Mouse (Mus musculus): ENCODE measurements at regions not wholly inside any gene's neighbourhood (a gene's known extent, or its start where the extent isn't known, plus 50 kb on each side); places are given as distances from the start of the nearest gene placed in this dataset.
"Not testable (repeated sequence)": the region's sequence is repeated elsewhere in the genome, so short reads cannot be mapped to it uniquely, and the experiment has no call there.

DNA sequence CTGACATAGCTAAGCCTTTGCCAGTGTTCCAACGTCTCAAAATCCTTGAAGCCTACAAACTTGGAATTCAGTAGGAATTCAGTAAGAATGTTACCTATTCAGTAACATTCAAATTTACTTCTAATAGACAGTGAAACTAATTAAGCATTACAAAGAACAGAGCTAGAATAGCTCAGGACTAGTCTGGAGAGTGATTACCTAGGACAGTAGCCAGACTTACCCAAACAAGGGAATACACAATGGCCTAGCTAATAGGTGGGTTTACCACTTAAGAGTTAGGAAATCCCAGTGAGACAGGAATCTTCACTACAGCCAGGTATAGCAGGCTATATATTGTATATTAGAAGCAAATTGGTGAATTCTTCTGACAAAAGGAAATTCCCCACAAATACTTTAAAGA is 182.4 kb downstream of the Rab10 start:
- H3K4me3 ChIP-seq (ENCODE audit: low read depth, low read length); H3K9me3 ChIP-seq (ENCODE audit: low read length); H3K4me1 ChIP-seq (ENCODE audit: insufficient read depth, low read depth, low read length); H3K27ac ChIP-seq (ENCODE audit: low read length); H3K36me3 ChIP-seq (ENCODE audit: insufficient read depth, low read length); H3K4me2 ChIP-seq (replicated peaks; ENCODE audit: low read depth, low read length); DNase-seq (ENCODE audit: low spot score); ATAC-seq; H3K27me3 ChIP-seq (replicated peaks; ENCODE audit: insufficient read depth, low read length); H3K9ac ChIP-seq (replicated peaks; ENCODE audit: low read depth): not testable (repeated sequence)
- WGBS = 63% methylated on average over 1 of the region's 1 CpGs

DNA sequence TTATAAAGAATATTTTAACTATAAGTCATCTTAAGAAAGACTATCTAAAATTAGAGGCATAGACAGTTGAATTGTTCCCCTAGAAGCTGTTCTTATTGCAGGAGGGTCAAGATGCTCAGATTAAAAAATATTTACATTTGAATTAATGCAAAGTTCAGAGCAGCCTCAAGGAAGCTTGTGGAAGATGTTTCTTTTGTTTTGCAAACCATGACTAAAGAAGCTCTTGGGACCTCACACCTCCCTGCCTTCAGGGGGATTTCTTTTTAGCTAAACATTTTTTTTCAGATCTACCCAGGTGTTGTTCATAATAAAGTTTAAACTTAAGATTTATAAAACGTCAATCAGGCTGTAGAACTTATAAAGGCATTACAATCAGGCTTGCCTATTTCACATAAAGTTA is 185.7 kb downstream of the Rab10 start:
- TF ChIP-seq CTCF (IDR thresholded peaks at IDR 0.05) (no peak), EP300 (IDR thresholded peaks at IDR 0.05) (no peak)
- H3K4me2 ChIP-seq (replicated peaks; ENCODE audit: low read depth, low read length) = no peak overlapping the region
- no peaks in the 10 kb centered on the region for H3K9me3 ChIP-seq (ENCODE audit: low read length)
- 36% methylated on average over 1 of the region's 1 CpGs for WGBS
- no peaks in the 10 kb centered on the region for H3K4me1 ChIP-seq (ENCODE audit: insufficient read depth, low read depth, low read length)
- H3K4me3 ChIP-seq (ENCODE audit: low read depth, low read length) = no peak overlapping the region
- DNase-seq (ENCODE audit: low spot score) (no peak), ATAC-seq (no peak)
- H3K27me3 ChIP-seq (replicated peaks; ENCODE audit: insufficient read depth, low read length) = no peaks in the 10 kb centered on the region
- H3K9ac ChIP-seq (replicated peaks; ENCODE audit: low read depth) = no peak overlapping the region
- no peaks in the 10 kb centered on the region for H3K36me3 ChIP-seq (ENCODE audit: insufficient read depth, low read length)
- H3K27ac ChIP-seq (ENCODE audit: low read length) = no peak overlapping the region

GRCm38 (mm10) chr12:3110589-3110988 is 199.2 kb downstream of the Rab10 start:
- not testable (repeated sequence) for H3K36me3 ChIP-seq (ENCODE audit: insufficient read depth, low read length); H3K4me3 ChIP-seq (ENCODE audit: low read depth, low read length); H3K27me3 ChIP-seq (replicated peaks; ENCODE audit: insufficient read depth, low read length); ATAC-seq; H3K4me1 ChIP-seq (ENCODE audit: insufficient read depth, low read depth, low read length); H3K9ac ChIP-seq (replicated peaks; ENCODE audit: low read depth); DNase-seq (ENCODE audit: low spot score); H3K27ac ChIP-seq (ENCODE audit: low read length); H3K4me2 ChIP-seq (replicated peaks; ENCODE audit: low read depth, low read length); H3K9me3 ChIP-seq (ENCODE audit: low read length)
- WGBS = 73% methylated on average over 11 of the region's 11 CpGs

GRCm38 (mm10) chr12:3109671-3110070 is 200.1 kb downstream of the Rab10 start:
- not testable (repeated sequence) for H3K27ac ChIP-seq (ENCODE audit: low read length); ATAC-seq; H3K36me3 ChIP-seq (ENCODE audit: insufficient read depth, low read length); H3K9ac ChIP-seq (replicated peaks; ENCODE audit: low read depth); H3K27me3 ChIP-seq (replicated peaks; ENCODE audit: insufficient read depth, low read length); H3K4me2 ChIP-seq (replicated peaks; ENCODE audit: low read depth, low read length); H3K4me1 ChIP-seq (ENCODE audit: insufficient read depth, low read depth, low read length); H3K9me3 ChIP-seq (ENCODE audit: low read length); DNase-seq (ENCODE audit: low spot score); H3K4me3 ChIP-seq (ENCODE audit: low read depth, low read length)
- 71% methylated on average over 5 of the region's 5 CpGs for WGBS

GRCm38 (mm10) chr12:3101963-3102362 is 207.8 kb downstream of the Rab10 start:
- H3K27me3 ChIP-seq (replicated peaks; ENCODE audit: insufficient read depth, low read length); H3K27ac ChIP-seq (ENCODE audit: low read length); H3K9ac ChIP-seq (replicated peaks; ENCODE audit: low read depth); H3K36me3 ChIP-seq (ENCODE audit: insufficient read depth, low read length); H3K9me3 ChIP-seq (ENCODE audit: low read length); DNase-seq (ENCODE audit: low spot score); ATAC-seq; H3K4me3 ChIP-seq (ENCODE audit: low read depth, low read length); H3K4me1 ChIP-seq (ENCODE audit: insufficient read depth, low read depth, low read length); H3K4me2 ChIP-seq (replicated peaks; ENCODE audit: low read depth, low read length): not testable (repeated sequence)
- 63% methylated on average over 5 of the region's 5 CpGs for WGBS

DNA sequence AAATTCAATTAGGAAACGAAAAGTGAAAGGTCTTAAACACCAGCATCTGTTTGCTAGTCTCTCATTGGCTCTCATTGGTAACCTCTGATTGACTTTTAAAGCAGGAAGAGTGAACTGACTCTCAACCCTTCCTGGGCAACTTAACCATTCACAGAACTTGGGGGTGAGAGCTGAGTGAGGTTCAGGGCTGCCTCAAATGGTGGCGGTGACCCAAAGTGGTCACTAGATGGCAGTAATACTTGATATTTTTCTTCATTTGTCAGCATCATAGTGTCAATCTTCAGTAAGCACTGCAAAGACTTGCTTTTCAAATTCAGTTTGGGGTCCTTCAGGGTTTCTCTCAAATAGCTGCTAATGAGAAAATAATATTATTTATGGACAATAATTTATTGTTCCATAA is 211.6 kb downstream of the Rab10 start:
- WGBS = 19% methylated on average over 2 of the region's 2 CpGs
- H3K9me3 ChIP-seq (ENCODE audit: low read length); H3K27me3 ChIP-seq (replicated peaks; ENCODE audit: insufficient read depth, low read length); H3K36me3 ChIP-seq (ENCODE audit: insufficient read depth, low read length); ATAC-seq; H3K27ac ChIP-seq (ENCODE audit: low read length); H3K4me3 ChIP-seq (ENCODE audit: low read depth, low read length); H3K9ac ChIP-seq (replicated peaks; ENCODE audit: low read depth); H3K4me2 ChIP-seq (replicated peaks; ENCODE audit: low read depth, low read length); H3K4me1 ChIP-seq (ENCODE audit: insufficient read depth, low read depth, low read length): not testable (repeated sequence)
- peak; percentile 4 for DNase-seq (ENCODE audit: low spot score)
- peak; percentile 42 for TF ChIP-seq CTCF (IDR thresholded peaks at IDR 0.05)

DNA sequence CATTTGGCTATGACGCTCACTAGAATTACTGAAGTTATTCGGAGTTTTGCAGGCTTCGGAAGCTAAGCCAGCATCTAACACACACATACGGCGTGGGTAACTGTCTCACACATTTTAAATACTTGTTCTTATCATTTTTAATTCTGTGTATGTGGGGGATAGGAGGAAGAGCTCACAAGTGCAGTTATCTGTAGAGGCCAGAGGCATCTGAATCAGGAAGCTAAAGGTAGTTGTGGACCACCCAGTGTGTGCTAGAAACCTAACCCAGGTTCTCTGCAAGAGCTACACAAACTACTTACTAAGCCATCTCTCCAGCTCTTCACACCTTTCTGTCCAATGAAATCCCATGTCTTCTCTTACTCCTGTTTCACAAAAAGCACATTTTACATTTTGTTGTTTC is 215.3 kb downstream of the Rab10 start:
- no peaks in the 10 kb centered on the region for H3K9me3 ChIP-seq (ENCODE audit: low read length)
- WGBS = 89% methylated on average over 5 of the region's 5 CpGs
- no peak overlapping the region for H3K4me3 ChIP-seq (ENCODE audit: low read depth, low read length)

GRCm38 (mm10) chr12:3092974-3093373 is 216.8 kb downstream of the Rab10 start:
- not testable (repeated sequence) for ATAC-seq; H3K4me3 ChIP-seq (ENCODE audit: low read depth, low read length); H3K4me2 ChIP-seq (replicated peaks; ENCODE audit: low read depth, low read length); H3K9me3 ChIP-seq (ENCODE audit: low read length); H3K36me3 ChIP-seq (ENCODE audit: insufficient read depth, low read length); H3K9ac ChIP-seq (replicated peaks; ENCODE audit: low read depth); H3K4me1 ChIP-seq (ENCODE audit: insufficient read depth, low read depth, low read length); DNase-seq (ENCODE audit: low spot score); H3K27ac ChIP-seq (ENCODE audit: low read length); H3K27me3 ChIP-seq (replicated peaks; ENCODE audit: insufficient read depth, low read length)
- WGBS = 32% methylated on average over 3 of the region's 3 CpGs

More for the DNA sequence above, 215.3 kb downstream of the Rab10 start:
- no peak overlapping the region for H3K4me2 ChIP-seq (replicated peaks; ENCODE audit: low read depth, low read length)
- ATAC-seq (no peak), DNase-seq (ENCODE audit: low spot score) (no peak)
- no peaks in the 10 kb centered on the region for H3K4me1 ChIP-seq (ENCODE audit: insufficient read depth, low read depth, low read length)
- H3K27ac ChIP-seq (ENCODE audit: low read length) = no peak overlapping the region
- no peak for TF ChIP-seq CTCF (IDR thresholded peaks at IDR 0.05)
- no peak for TF ChIP-seq EP300 (IDR thresholded peaks at IDR 0.05)
- no peak overlapping the region for H3K9ac ChIP-seq (replicated peaks; ENCODE audit: low read depth)
- H3K36me3 ChIP-seq (ENCODE audit: insufficient read depth, low read length) = no peaks in the 10 kb centered on the region
- H3K27me3 ChIP-seq (replicated peaks; ENCODE audit: insufficient read depth, low read length) = no peaks in the 10 kb centered on the region

GRCm38 (mm10) chr12:3049546-3049945 is 260.2 kb downstream of the Rab10 start:
- H3K9ac ChIP-seq (replicated peaks; ENCODE audit: low read depth); ATAC-seq; H3K4me3 ChIP-seq (ENCODE audit: low read depth, low read length); H3K27me3 ChIP-seq (replicated peaks; ENCODE audit: insufficient read depth, low read length); H3K4me1 ChIP-seq (ENCODE audit: insufficient read depth, low read depth, low read length); H3K36me3 ChIP-seq (ENCODE audit: insufficient read depth, low read length); DNase-seq (ENCODE audit: low spot score); H3K9me3 ChIP-seq (ENCODE audit: low read length); H3K27ac ChIP-seq (ENCODE audit: low read length); H3K4me2 ChIP-seq (replicated peaks; ENCODE audit: low read depth, low read length): not testable (repeated sequence)
- 59% methylated on average over 5 of the region's 5 CpGs for WGBS

DNA sequence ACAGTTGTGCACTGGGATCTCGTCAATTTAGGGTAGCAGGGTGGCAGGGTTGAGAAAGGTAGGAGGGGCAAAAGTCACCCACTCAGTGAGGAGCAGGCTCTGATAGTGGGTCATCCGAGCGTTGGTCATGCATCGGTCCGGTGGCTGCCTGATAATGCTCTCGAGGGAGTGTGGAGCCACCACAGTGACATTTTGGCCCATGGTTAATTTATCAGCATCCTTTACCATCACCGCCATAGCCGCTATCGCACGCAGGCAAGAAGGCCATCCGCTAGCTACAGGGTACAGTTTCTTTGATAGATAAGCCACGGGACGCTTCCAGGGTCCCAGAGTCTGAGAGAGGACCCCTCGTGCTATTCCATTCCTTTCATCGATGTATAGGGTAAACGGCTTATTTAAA is 291.3 kb downstream of the Rab10 start:
- not testable (repeated sequence) for H3K4me2 ChIP-seq (replicated peaks; ENCODE audit: low read depth, low read length); H3K36me3 ChIP-seq (ENCODE audit: insufficient read depth, low read length); ATAC-seq; H3K9ac ChIP-seq (replicated peaks; ENCODE audit: low read depth); H3K27ac ChIP-seq (ENCODE audit: low read length); H3K4me3 ChIP-seq (ENCODE audit: low read depth, low read length); H3K4me1 ChIP-seq (ENCODE audit: insufficient read depth, low read depth, low read length); H3K27me3 ChIP-seq (replicated peaks; ENCODE audit: insufficient read depth, low read length); H3K9me3 ChIP-seq (ENCODE audit: low read length); DNase-seq (ENCODE audit: low spot score)
- WGBS = 89% methylated on average over 16 of the region's 16 CpGs
